Mouse (Mus musculus): ENCODE measurements at regions not wholly inside any gene's neighbourhood (a gene's known extent, or its start where the extent isn't known, plus 50 kb on each side); places are given as distances from the start of the nearest gene placed in this dataset.
"Not testable (repeated sequence)": the region's sequence is repeated elsewhere in the genome, so short reads cannot be mapped to it uniquely, and the experiment has no call there.

DNA sequence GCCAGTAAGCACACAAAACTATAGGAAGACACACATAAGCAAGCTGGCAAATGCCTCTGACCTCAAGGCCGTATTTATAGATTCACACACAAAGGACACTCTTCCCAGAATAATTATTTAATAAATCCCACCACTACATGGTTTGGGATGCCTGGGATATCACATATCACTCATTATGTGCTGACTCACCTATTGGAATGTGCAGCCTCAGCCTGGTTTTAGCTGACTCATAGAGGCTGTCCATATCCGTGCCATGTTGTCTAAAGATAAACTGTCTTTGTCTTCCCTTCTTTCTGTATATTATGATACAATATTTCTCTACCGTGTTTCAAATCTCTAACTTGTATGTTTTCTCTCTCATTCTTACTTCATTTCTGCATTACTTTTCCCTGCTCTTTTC, 262.6 kb downstream of the Htr7 start:
- no peaks in the 10 kb centered on the region for H3K79me2 ChIP-seq (ENCODE audit: control insufficient read depth, insufficient read depth)
- no peaks in the 10 kb centered on the region for H3K36me3 ChIP-seq (ENCODE audit: control insufficient read depth, insufficient read depth)
- no peaks in the 10 kb centered on the region for H3K27me3 ChIP-seq (ENCODE audit: control insufficient read depth, insufficient read depth, insufficient read length)
- no peak overlapping the region for H3K4me3 ChIP-seq
- H3K4me2 ChIP-seq (ENCODE audit: low read depth), result peak overlapping the region; percentile 8
- no peak for TF ChIP-seq POLR2AphosphoS2 (IDR thresholded peaks at IDR 0.05; ENCODE audit: insufficient read length, low read depth)
- no peak for TF ChIP-seq USF1 (IDR thresholded peaks at IDR 0.05; ENCODE audit: low read depth)
- no peak for TF ChIP-seq CEBPB (IDR thresholded peaks at IDR 0.05; ENCODE audit: insufficient read depth, poor library complexity, severe bottlenecking)
- TF ChIP-seq MAX (IDR thresholded peaks at IDR 0.05; ENCODE audit: low read depth), result no peak
- TF ChIP-seq TCF12 (IDR thresholded peaks at IDR 0.05; ENCODE audit: insufficient read depth, poor library complexity, severe bottlenecking), result no peak
- no peak for TF ChIP-seq E2F4 (IDR thresholded peaks at IDR 0.05; ENCODE audit: insufficient read depth)
- TF ChIP-seq REST (IDR thresholded peaks at IDR 0.05; ENCODE audit: insufficient read depth, insufficient read length), result no peak
- TF ChIP-seq MYOD1 (IDR thresholded peaks at IDR 0.05; ENCODE audit: control insufficient read depth in 1 of 3, insufficient read length in 2 of 3, low read depth in 2 of 3), result no peak
- H3ac ChIP-seq (ENCODE audit: control insufficient read depth, insufficient read length), result no peak overlapping the region

DNA sequence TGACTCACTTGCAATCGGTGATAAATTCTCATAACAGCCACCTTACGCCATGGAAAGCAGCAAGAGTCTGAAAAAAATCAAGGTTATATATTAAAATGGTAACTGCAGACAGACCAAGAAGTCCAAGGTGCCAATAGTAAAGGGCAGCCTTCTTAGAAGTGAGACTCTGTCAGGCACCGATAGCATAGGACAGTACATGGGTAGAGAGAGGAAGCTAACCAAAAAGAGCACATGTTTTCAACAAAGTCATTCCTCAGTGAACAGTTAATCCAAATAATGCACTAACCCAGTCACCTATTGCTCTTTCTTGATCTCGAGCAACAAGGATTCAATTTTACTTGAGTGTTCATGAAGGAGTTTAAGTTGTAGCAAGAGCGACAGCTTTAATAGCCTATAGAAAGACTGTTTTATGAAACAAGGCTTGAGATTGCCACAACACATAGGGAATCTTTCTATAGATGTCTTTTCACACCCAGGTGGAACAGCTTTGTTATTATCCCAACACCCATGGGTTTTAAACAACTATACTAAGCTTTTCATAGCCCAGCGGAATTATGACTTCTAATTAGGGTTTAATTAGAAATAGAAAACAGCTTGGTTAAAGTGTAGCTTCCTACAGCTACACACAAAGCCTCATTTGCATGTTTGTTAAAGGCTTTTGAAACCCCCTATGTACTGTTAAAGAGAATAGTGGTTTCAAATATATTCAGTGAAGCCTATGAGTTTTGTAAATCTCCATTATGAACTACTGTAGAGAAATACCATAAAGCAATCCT, 269.9 kb downstream of the Htr7 start:
- no peaks in the 10 kb centered on the region for H3K36me3 ChIP-seq (ENCODE audit: control insufficient read depth, insufficient read depth)
- H3ac ChIP-seq (ENCODE audit: control insufficient read depth, insufficient read length), result no peak overlapping the region
- H3K27me3 ChIP-seq (ENCODE audit: control insufficient read depth, insufficient read depth, insufficient read length), result no peaks in the 10 kb centered on the region
- H3K4me3 ChIP-seq, result no peak overlapping the region
- no peaks in the 10 kb centered on the region for H3K79me2 ChIP-seq (ENCODE audit: control insufficient read depth, insufficient read depth)
- H3K4me2 ChIP-seq (ENCODE audit: low read depth), result no peak overlapping the region
- TF ChIP-seq MAX (IDR thresholded peaks at IDR 0.05; ENCODE audit: low read depth) (no peak), REST (IDR thresholded peaks at IDR 0.05; ENCODE audit: insufficient read depth, insufficient read length) (no peak), SRF (IDR thresholded peaks at IDR 0.05; ENCODE audit: control insufficient read depth, insufficient read length, low read depth) (no peak), POLR2A (IDR thresholded peaks at IDR 0.05; ENCODE audit: insufficient read length, low read depth) (no peak), USF1 (IDR thresholded peaks at IDR 0.05; ENCODE audit: low read depth) (no peak), TCF12 (IDR thresholded peaks at IDR 0.05; ENCODE audit: insufficient read depth, poor library complexity, severe bottlenecking) (no peak), POLR2AphosphoS2 (IDR thresholded peaks at IDR 0.05; ENCODE audit: insufficient read length, low read depth) (no peak), TCF3 (IDR thresholded peaks at IDR 0.05; ENCODE audit: insufficient read length, low read depth) (no peak), MYOG (IDR thresholded peaks at IDR 0.05; ENCODE audit: control insufficient read depth in 1 of 3, insufficient read depth in 1 of 3, insufficient read length in 2 of 3, low read depth in 2 of 3) (no peak), CEBPB (IDR thresholded peaks at IDR 0.05; ENCODE audit: insufficient read depth, poor library complexity, severe bottlenecking) (no peak)

DNA sequence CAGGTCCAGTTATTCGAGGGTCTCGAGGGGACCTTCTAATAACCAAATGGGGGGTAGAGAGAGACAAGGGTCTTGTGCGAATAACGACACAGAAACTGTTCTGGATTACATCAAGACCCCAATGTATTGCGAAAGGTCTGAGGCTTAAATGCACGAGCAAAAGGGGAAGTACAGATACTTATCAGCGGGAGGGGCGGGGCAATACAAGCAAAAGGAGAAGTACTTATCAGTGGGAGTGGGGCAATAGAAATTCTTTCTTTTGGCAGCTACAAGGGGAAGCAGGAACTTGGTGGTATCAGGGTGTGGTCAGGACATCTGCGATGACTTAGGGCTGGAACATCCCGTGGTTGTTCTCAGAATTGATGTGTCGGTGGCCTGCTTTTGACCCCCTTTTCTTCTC, 295.6 kb downstream of the Htr7 start:
- not testable (repeated sequence) for H3K4me2 ChIP-seq (ENCODE audit: low read depth); H3K36me3 ChIP-seq (ENCODE audit: control insufficient read depth, insufficient read depth)

DNA sequence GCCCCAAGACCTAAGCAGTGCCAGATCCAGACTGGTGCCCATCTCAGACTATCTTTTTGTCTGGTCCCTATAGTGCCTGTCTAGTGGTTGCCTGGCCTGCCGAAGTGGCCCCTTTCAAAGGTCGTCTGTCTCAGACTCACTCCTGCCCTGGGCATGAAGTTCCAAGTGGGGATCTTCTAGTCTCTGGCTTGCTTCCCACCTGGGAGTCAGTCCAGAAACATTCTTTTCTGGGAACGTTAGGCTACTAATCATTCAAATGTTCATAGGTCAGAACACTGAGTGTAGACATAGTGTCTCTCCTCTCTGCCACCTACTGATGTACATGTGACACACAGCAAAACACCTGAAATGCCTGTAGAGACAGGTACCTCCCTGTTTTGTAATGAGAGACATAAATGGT, 297.6 kb downstream of the Htr7 start:
- no peaks in the 10 kb centered on the region for H3K36me3 ChIP-seq (ENCODE audit: control insufficient read depth, insufficient read depth)
- H3K4me3 ChIP-seq, result no peak overlapping the region
- no peak for TF ChIP-seq MYOG (IDR thresholded peaks at IDR 0.05; ENCODE audit: control insufficient read depth in 1 of 3, insufficient read depth in 1 of 3, insufficient read length in 2 of 3, low read depth in 2 of 3)
- no peak for TF ChIP-seq POLR2A (IDR thresholded peaks at IDR 0.05; ENCODE audit: insufficient read length, low read depth)
- no peak for TF ChIP-seq E2F4 (IDR thresholded peaks at IDR 0.05; ENCODE audit: insufficient read depth)
- TF ChIP-seq MYOD1 (IDR thresholded peaks at IDR 0.05; ENCODE audit: control insufficient read depth in 1 of 3, insufficient read length in 2 of 3, low read depth in 2 of 3), result no peak
- no peak overlapping the region for H3K4me2 ChIP-seq (ENCODE audit: low read depth)
- no peaks in the 10 kb centered on the region for H3K79me2 ChIP-seq (ENCODE audit: control insufficient read depth, insufficient read depth)
- no peaks in the 10 kb centered on the region for H3K27me3 ChIP-seq (ENCODE audit: control insufficient read depth, insufficient read depth, insufficient read length)
- no peak overlapping the region for H3ac ChIP-seq (ENCODE audit: control insufficient read depth, insufficient read length)

More for the DNA sequence above, 295.6 kb downstream of the Htr7 start:
- H3K27me3 ChIP-seq (ENCODE audit: control insufficient read depth, insufficient read depth, insufficient read length); H3K4me3 ChIP-seq; H3ac ChIP-seq (ENCODE audit: control insufficient read depth, insufficient read length); H3K79me2 ChIP-seq (ENCODE audit: control insufficient read depth, insufficient read depth): not testable (repeated sequence)

DNA sequence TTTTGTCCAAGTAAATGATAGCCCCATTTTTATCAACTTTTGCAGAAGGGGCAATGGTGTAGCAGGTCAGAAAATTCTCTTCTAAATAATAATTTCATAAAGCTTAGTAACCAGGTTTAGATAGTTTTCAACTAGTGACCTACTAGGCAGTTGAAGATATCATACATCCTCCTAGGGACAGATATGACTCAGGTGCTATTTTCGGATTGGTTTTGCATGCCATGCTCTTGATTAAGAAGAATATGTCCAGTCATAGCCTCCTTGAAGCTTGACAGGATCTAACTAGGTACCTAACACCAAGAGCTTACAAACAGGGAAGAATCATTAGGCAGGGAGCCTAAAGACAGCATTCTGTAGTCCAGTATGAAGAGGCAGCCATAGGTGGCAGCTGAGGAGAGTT, 301.8 kb downstream of the Htr7 start:
- H3K4me3 ChIP-seq, result no peak overlapping the region
- no peak overlapping the region for H3ac ChIP-seq (ENCODE audit: control insufficient read depth, insufficient read length)
- H3K27me3 ChIP-seq (ENCODE audit: control insufficient read depth, insufficient read depth, insufficient read length), result no peaks in the 10 kb centered on the region
- H3K36me3 ChIP-seq (ENCODE audit: control insufficient read depth, insufficient read depth), result no peaks in the 10 kb centered on the region
- TF ChIP-seq MYOG (IDR thresholded peaks at IDR 0.05; ENCODE audit: control insufficient read depth in 1 of 3, insufficient read depth in 1 of 3, insufficient read length in 2 of 3, low read depth in 2 of 3), result no peak
- no peak for TF ChIP-seq USF1 (IDR thresholded peaks at IDR 0.05; ENCODE audit: low read depth)
- TF ChIP-seq E2F4 (IDR thresholded peaks at IDR 0.05; ENCODE audit: insufficient read depth), result no peak
- no peak for TF ChIP-seq TCF12 (IDR thresholded peaks at IDR 0.05; ENCODE audit: insufficient read depth, poor library complexity, severe bottlenecking)
- TF ChIP-seq SRF (IDR thresholded peaks at IDR 0.05; ENCODE audit: control insufficient read depth, insufficient read length, low read depth), result no peak
- TF ChIP-seq MAX (IDR thresholded peaks at IDR 0.05; ENCODE audit: low read depth), result no peak
- TF ChIP-seq MYOD1 (IDR thresholded peaks at IDR 0.05; ENCODE audit: control insufficient read depth in 1 of 3, insufficient read length in 2 of 3, low read depth in 2 of 3), result no peak
- no peak for TF ChIP-seq CEBPB (IDR thresholded peaks at IDR 0.05; ENCODE audit: insufficient read depth, poor library complexity, severe bottlenecking)
- no peak overlapping the region for H3K4me2 ChIP-seq (ENCODE audit: low read depth)
- no peaks in the 10 kb centered on the region for H3K79me2 ChIP-seq (ENCODE audit: control insufficient read depth, insufficient read depth)
